Mouse (Mus musculus) C2C12 (cell line): ENCODE measurements around the gene Odf3.

ENCODE experiments used
- CTCF ChIP-seq: IDR thresholded peaks from one replicate; pipeline ENCODE4 v1.5.1; 2011; ENCODE audit not compliant: control insufficient read depth, insufficient read depth, insufficient read length
- MAX ChIP-seq: IDR thresholded peaks from one replicate; pipeline ENCODE4 v1.6.1; 2011; ENCODE audit warnings: mild to moderate bottlenecking, control low read depth

- TF ChIP-seq CTCF (no peak), MAX (no peak)
Measured at GRCm38 (mm10) chr7:140880419-140880818, 32.8 kb downstream of the Odf3 start.
